Mouse (Mus musculus): ENCODE results near the gene Mpv17l2. TPM values are rescaled to one million over a fixed set of nuclear protein-coding genes. Genes with fewer than 3 reads are reported as not detected.
A peak's percentile ranks its signal among the peaks of the same experiment; 100 is the strongest.

The Mpv17l2 gene
- polyA plus RNA-seq, 1 experiment from 2014 or later = 41.7 TPM

DNA sequence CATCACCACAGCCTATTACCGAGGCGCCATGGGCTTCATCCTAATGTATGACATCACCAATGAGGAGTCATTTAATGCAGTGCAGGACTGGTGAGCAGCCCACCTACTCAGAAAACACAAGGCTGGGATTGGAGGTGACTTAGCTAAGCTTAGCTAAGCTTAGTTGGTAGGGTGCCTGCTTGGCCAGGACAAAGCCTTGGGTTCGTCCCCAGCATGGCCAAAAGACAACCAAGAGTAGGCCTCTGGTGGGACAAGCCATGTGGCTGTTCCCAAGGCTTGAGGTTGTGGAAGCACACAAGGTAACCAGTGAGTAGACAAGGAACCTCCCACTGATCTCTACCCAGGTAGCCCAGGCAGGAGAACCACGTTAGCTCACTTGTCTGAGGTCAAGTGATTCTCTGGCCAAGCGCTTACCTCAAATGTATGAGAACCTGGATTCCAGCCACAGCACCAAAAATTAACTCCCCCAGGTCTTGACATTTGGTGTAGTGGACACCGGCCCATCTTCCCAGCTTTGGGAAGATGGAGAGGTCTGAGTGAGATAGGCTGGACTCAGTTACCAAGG lies 4.2 kb downstream of the Mpv17l2 start:
- WGBS = 90% methylated on average over 6 of the region's 6 CpGs
- Histone ChIP-seq H3K4me2 (replicated peaks) (no peak overlapping the region), H3K4me3 (replicated peaks) (no peak overlapping the region)

GRCm38 (mm10) chr8:70755661-70756475 lies 4.9 kb downstream of the Mpv17l2 start:
- no peak for ATAC-seq (ENCODE audit: insufficient number of reproducible peaks, low FRiP score, low TSS enrichment, low read depth)

More for the DNA sequence above, 4.2 kb downstream of the Mpv17l2 start:
- Histone ChIP-seq H3K9ac (no peak overlapping the region), H3K27ac (replicated peaks) (no peak overlapping the region), H3K27me3 (no peaks in the 10 kb centered on the region), H3K9me3 (replicated peaks) (no peaks in the 10 kb centered on the region), H3K4me1 (peaks cover 60% of the 10 kb centered on the region), H3K36me3 (peaks cover 25% of the 10 kb centered on the region)
- ATAC-seq (ENCODE audit: insufficient number of reproducible peaks, low FRiP score, low TSS enrichment, low read depth) = no peak

GRCm38 (mm10) chr8:70754871-70755660 lies 5.7 kb downstream of the Mpv17l2 start:
- Histone ChIP-seq H3K9ac (peak overlapping the region; percentile 79), H3K4me1 (peaks cover 49% of the 10 kb centered on the region), H3K4me3 (replicated peaks) (peak overlapping the region; percentile 83), H3K36me3 (peaks cover 25% of the 10 kb centered on the region), H3K27me3 (no peaks in the 10 kb centered on the region), H3K4me2 (replicated peaks) (peak overlapping the region; percentile 98), H3K9me3 (replicated peaks) (no peaks in the 10 kb centered on the region), H3K27ac (replicated peaks) (peak overlapping the region; percentile 67)
- ATAC-seq (ENCODE audit: insufficient number of reproducible peaks, low FRiP score, low TSS enrichment, low read depth) = 0 out of 2 replicates have a peak, but pooled peaks have one; percentile 4
- 12% methylated on average over 50 of the region's 50 CpGs for WGBS

More at GRCm38 (mm10) chr8:70755661-70756475, 4.9 kb downstream of the Mpv17l2 start:
- Histone ChIP-seq H3K9ac (no peak overlapping the region), H3K4me3 (replicated peaks) (peak overlapping the region; percentile 83), H3K27ac (replicated peaks) (no peak overlapping the region), H3K9me3 (replicated peaks) (no peaks in the 10 kb centered on the region), H3K4me2 (replicated peaks) (peak overlapping the region; percentile 98), H3K36me3 (peaks cover 25% of the 10 kb centered on the region), H3K27me3 (no peaks in the 10 kb centered on the region), H3K4me1 (peaks cover 55% of the 10 kb centered on the region)
- 79% methylated on average over 24 of the region's 24 CpGs for WGBS

GRCm38 (mm10) chr8:70754043-70754870 lies 6.5 kb downstream of the Mpv17l2 start, which contains the start of gene Rab3a:
Gene Rab3a, plus strand, starts transcription at chr8:70754679.
- H3K4me2 ChIP-seq (replicated peaks) = peak within 1 kb of the TSS; percentile 98
- peak within 1 kb of the TSS; percentile 79 for H3K9ac ChIP-seq
- peak; percentile 98 for ATAC-seq (ENCODE audit: insufficient number of reproducible peaks, low FRiP score, low TSS enrichment, low read depth)

DNA sequence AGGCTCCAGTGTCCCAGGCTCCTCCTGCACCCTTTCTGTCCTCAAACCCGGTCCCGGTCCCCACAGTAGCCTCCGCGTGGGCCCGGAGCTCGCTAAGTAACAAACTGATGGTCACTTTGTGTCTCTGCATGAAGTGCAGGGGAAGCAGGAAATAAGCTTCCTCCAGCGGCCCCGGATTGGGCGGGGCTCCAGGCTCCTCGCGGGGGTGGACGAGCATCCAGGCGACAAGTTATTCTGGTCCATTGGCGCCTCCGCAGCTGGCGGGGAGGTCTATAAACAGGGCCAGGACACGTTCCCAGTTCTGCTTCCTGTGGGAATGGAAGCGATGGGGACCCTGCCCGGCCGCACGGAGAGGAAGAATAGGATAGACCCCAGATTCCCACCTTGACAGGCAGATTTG lies 7.6 kb downstream of the Mpv17l2 start:
- H3K4me2 ChIP-seq (replicated peaks) = peak overlapping the region; percentile 30

More at GRCm38 (mm10) chr8:70754043-70754870, 6.5 kb downstream of the Mpv17l2 start, which contains the start of gene Rab3a:
- Histone ChIP-seq H3K36me3 (peaks cover 25% of the 10 kb centered on the region), H3K4me3 (replicated peaks) (peak within 1 kb of the TSS; percentile 83), H3K9me3 (replicated peaks) (no peaks in the 10 kb centered on the region), H3K4me1 (peaks cover 41% of the 10 kb centered on the region), H3K27me3 (no peaks in the 10 kb centered on the region), H3K27ac (replicated peaks) (peak within 1 kb of the TSS; percentile 79)
- WGBS = 8% methylated on average over 37 of the region's 37 CpGs

DNA sequence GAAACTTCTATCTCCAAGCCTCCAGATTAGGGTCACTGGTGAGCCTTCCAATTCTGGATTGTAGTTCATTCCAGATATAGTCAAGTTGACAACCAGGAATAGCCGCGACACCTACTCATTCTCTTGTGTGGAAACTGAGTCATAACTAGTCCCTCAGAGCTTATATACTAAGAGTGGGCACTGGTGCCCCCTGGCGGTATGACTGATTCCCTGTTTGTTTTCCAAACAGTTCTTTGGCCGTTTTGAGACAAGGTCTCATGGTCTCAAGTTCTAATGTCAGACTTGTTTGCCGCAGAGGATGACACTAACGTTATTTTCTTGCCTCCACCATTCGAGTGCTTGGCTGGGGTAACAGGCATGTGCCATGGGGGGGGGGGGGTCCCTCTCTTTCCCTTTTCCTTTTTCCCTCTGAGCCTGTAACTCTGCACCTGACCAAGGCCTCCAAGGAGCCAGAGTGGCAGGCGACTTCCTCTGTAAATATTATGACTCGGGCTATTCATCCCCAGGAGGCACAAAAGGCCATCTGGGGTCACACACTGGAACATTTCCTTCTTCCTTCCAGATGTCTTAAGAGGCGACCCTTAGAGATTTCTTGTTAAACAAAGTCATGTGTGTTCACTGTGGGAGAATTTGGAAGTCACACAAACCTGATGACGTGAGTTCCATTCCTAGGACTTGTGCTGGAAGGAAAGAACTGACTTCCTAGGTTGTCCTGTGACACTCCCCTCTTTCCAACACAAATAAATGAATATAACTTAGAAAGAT lies 8.6 kb downstream of the Mpv17l2 start:
- Histone ChIP-seq H3K27ac (replicated peaks) (peak overlapping the region; percentile 79), H3K27me3 (peaks cover 18% of the 10 kb centered on the region), H3K4me1 (peaks cover 33% of the 10 kb centered on the region), H3K9me3 (replicated peaks) (no peaks in the 10 kb centered on the region), H3K36me3 (peaks cover 14% of the 10 kb centered on the region), H3K4me3 (replicated peaks) (no peak overlapping the region), H3K4me2 (replicated peaks) (no peak overlapping the region), H3K9ac (no peak overlapping the region)
- 22% methylated on average over 11 of the region's 11 CpGs for WGBS
- no peak for ATAC-seq (ENCODE audit: insufficient number of reproducible peaks, low FRiP score, low TSS enrichment, low read depth)

More for the DNA sequence above, 7.6 kb downstream of the Mpv17l2 start:
- no peak for ATAC-seq (ENCODE audit: insufficient number of reproducible peaks, low FRiP score, low TSS enrichment, low read depth)
- 18% methylated on average over 21 of the region's 21 CpGs for WGBS
- Histone ChIP-seq H3K4me1 (peaks cover 33% of the 10 kb centered on the region), H3K9me3 (replicated peaks) (no peaks in the 10 kb centered on the region), H3K9ac (no peak overlapping the region; the same call in 1 of the 2 replicates), H3K27me3 (peaks cover 9% of the 10 kb centered on the region; the same call in 1 of the 2 replicates), H3K4me3 (replicated peaks) (peak overlapping the region; percentile 6), H3K27ac (replicated peaks) (peak overlapping the region; percentile 79), H3K36me3 (peaks cover 23% of the 10 kb centered on the region)

- 70% methylated on average over 13 of the region's 13 CpGs for WGBS
- Histone ChIP-seq H3K4me2 (replicated peaks) (no peak overlapping the region), H3K4me3 (replicated peaks) (no peak overlapping the region), H3K4me1 (peaks cover 24% of the 10 kb centered on the region), H3K27me3 (peaks cover 38% of the 10 kb centered on the region), H3K36me3 (no peaks in the 10 kb centered on the region), H3K9ac (no peak overlapping the region), H3K9me3 (replicated peaks) (no peaks in the 10 kb centered on the region), H3K27ac (replicated peaks) (no peak overlapping the region)
- no peak for ATAC-seq (ENCODE audit: insufficient number of reproducible peaks, low FRiP score, low TSS enrichment, low read depth)
Measured at GRCm38 (mm10) chr8:70750128-70750680, 10.5 kb downstream of the Mpv17l2 start.

DNA sequence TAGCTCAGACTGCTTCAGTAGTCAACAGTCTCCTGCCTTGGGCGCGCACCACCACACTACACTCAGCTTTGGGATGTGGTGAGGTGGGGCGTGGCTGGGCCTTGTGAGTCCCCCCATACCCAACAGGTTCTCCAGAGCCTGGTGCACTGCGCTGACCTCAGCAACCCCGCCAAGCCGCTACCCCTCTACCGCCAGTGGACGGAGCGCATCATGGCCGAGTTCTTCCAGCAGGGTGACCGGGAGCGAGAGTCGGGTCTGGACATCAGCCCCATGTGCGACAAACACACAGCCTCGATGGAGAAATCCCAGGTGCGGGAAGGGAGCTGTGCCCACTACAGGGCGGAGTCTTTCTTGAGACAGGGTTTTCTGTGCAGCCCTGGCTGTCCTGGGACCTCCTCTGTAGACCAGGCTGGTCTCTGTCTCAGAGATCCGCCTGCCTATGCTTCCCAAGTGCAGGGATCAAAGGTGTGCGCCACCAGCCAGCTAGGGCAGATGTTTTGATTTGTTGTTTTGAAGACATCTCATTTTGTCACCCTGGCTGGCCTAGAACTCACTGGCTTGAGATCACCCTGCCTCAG lies 11.6 kb downstream of the Mpv17l2 start:
- WGBS = 74% methylated on average over 19 of the region's 19 CpGs
- H3K27me3 ChIP-seq = peaks cover 48% of the 10 kb centered on the region
- no peak for ATAC-seq (ENCODE audit: insufficient number of reproducible peaks, low FRiP score, low TSS enrichment, low read depth)
- no peaks in the 10 kb centered on the region for H3K9me3 ChIP-seq (replicated peaks)
- no peaks in the 10 kb centered on the region for H3K36me3 ChIP-seq
- no peak overlapping the region for H3K4me3 ChIP-seq (replicated peaks)
- no peak overlapping the region for H3K27ac ChIP-seq (replicated peaks)
- no peak overlapping the region for H3K4me2 ChIP-seq (replicated peaks)
- H3K4me1 ChIP-seq = peaks cover 23% of the 10 kb centered on the region
- H3K9ac ChIP-seq = no peak overlapping the region

DNA sequence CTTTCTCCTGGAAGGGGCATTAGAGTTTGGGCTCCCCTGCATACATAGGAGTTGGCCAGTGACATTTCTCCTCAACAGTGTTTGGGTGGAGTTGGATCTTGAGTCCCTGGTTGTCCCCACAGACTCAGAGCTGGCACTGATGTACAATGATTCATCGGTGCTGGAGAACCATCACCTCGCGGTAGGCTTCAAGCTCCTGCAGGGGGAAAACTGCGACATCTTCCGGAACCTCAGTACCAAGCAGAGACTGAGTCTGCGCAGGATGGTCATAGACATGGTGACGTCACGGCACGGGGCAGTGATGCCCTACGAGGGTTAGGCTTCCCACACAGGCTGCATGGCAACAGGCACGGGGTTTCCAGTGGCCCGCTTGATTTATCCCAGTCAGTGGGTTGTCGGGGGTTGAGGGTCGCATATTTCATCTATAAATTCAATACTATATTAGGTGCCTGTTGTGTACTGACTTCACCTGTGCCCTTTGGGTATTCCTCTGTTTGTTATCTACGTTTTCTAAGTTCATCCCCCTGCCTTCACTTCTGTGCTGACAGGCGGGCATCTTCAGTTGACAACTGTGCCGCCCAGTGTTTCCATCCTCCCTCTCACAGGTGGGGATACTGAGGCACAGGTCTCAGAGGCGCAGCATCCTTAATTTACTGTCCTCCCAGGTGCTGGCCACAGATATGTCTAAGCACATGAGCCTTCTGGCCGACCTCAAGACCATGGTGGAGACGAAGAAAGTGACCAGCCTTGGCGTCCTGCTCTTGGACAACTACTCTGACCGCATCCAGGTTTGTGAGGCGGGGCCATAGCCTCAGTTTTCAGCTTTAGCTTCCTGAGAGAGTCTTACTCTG lies 12.3 kb downstream of the Mpv17l2 start:
- H3K27me3 ChIP-seq = peaks cover 55% of the 10 kb centered on the region
- peaks cover 23% of the 10 kb centered on the region for H3K4me1 ChIP-seq

More for the DNA sequence above, 12.3 kb downstream of the Mpv17l2 start:
- WGBS = 83% methylated on average over 23 of the region's 23 CpGs
- H3K36me3 ChIP-seq = no peaks in the 10 kb centered on the region
- no peak overlapping the region for H3K27ac ChIP-seq (replicated peaks)
- no peak overlapping the region for H3K4me3 ChIP-seq (replicated peaks)
- no peak overlapping the region for H3K4me2 ChIP-seq (replicated peaks)
- no peak overlapping the region for H3K9ac ChIP-seq
- no peaks in the 10 kb centered on the region for H3K9me3 ChIP-seq (replicated peaks)
- no peak for ATAC-seq (ENCODE audit: insufficient number of reproducible peaks, low FRiP score, low TSS enrichment, low read depth)

Measured in embryonic facial prominence, embryonic 15.5 days (tissue).